Mouse (Mus musculus) midbrain, postnatal 0 days (tissue): ENCODE measurements around the gene Vars2. TPM values are rescaled to one million over a fixed set of nuclear protein-coding genes. Genes with fewer than 3 reads are reported as not detected.

Experiments
- ATAC-seq: fragments of 200-750 bp; cut with Nextera tagmentation; 2 replicates; pipeline ENCODE4 v1.8.0; 2017; ENCODE audit warnings: moderate number of reproducible peaks, mild to moderate bottlenecking, moderate TSS enrichment, moderate library complexity; ENCODE audit not compliant: low FRiP score
- DNase-seq: peaks from one replicate; pipeline ENCODE4 v3.0.0-alpha.2; 2015; ENCODE audit warnings: low spot score
- H3K27ac ChIP-seq: fragments of 300-500 bp; sonication (generic); 2 replicates; pipeline ENCODE4 v1.5.1; 2014; ENCODE audit warnings: low read depth, mild to moderate bottlenecking, low read length, mixed read lengths
- H3K27me3 ChIP-seq: fragments of 300-500 bp; sonication (generic); 2 replicates; pipeline ENCODE4 v1.6.1; 2014; ENCODE audit warnings: low read length, control low read depth, mixed read lengths; ENCODE audit not compliant: insufficient read depth
- H3K36me3 ChIP-seq: fragments of 300-500 bp; sonication (generic); 2 replicates; pipeline ENCODE4 v1.6.1; 2014; ENCODE audit warnings: low read length, control low read depth, mixed read lengths; ENCODE audit not compliant: insufficient read depth
- H3K4me1 ChIP-seq: fragments of 300-500 bp; sonication (generic); 2 replicates; pipeline ENCODE4 v1.6.1; 2014; ENCODE audit warnings: mild to moderate bottlenecking, control low read depth, antibody characterized with exemption, low read length, mixed read lengths; ENCODE audit not compliant: insufficient read depth
- H3K4me2 ChIP-seq: fragments of 300-500 bp; sonication (generic); 2 replicates; pipeline ENCODE4 v1.6.1; 2014; ENCODE audit warnings: low read depth, mild to moderate bottlenecking, low read length, mixed read lengths; ENCODE audit not compliant: poor library complexity, severe bottlenecking
- H3K4me3 ChIP-seq: fragments of 300-500 bp; sonication (generic); 2 replicates; pipeline ENCODE4 v1.5.1; 2014; ENCODE audit warnings: low read depth, mild to moderate bottlenecking, low read length, moderate library complexity
- H3K9ac ChIP-seq: fragments of 300-500 bp; sonication (generic); replicated peaks from 2 replicates; pipeline ENCODE4 v1.6.1; 2014; ENCODE audit warnings: mild to moderate bottlenecking, low read length, moderate library complexity, mixed read lengths; ENCODE audit not compliant: poor library complexity, severe bottlenecking
- H3K9me3 ChIP-seq: fragments of 300-500 bp; sonication (generic); 2 replicates; pipeline ENCODE4 v1.6.1; 2016; ENCODE audit warnings: low read length, control low read depth
- CTCF ChIP-seq: IDR thresholded peaks from 2 replicates; pipeline ENCODE4 v1.5.1; 2016; ENCODE audit warnings: antibody characterized with exemption, mild to moderate bottlenecking
- WGBS: fragments of 180-500 bp; shearing (Covaris S2); extraction: QIAGEN DNeasy Blood & Tissue Kit; methylation state at CpG from one replicate; pipeline ENCODE4 v1.1.7; 2014; 5-methylcytosine and 5-hydroxymethylcytosine counted together
- polyA plus RNA-seq: library from polyadenylated mRNA; unstranded; fragments of >200 nt; fragmentation: Nextera tagmentation; extraction: Ambion mirVana; gene quantifications from 2 replicates; pipeline ENCODE4 v1.2.1, GENCODE M21; 2015
- total RNA-seq: library from RNA; depleted of rRNA; stranded (reverse); fragments of >200 nt; gene quantifications from 2 replicates; pipeline ENCODE4 v1.2.3, GENCODE M21; 2014

The Vars2 gene
- total and polyA plus RNA-seq, 2 experiments from 2014 or later: 15.9 to 49.2 TPM

DNA sequence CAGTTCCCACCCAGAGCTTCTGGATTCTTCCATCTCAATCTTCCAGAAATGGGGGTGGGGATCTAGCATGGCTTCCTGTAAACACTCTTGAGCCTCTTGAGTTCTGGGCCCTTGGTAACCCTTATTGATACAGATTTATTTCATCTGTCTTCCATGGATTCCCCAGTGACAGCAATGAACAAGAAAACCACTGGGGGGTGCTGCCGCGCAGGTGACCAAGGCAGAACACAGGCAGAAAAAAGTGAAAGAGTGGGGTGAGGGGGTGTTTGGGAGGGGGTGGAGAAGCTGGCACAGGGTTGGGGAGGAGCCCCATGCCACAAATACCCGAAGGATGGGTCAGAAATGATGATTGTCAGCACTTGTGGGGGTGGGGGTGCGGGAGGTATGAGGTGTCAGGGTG is 38.4 kb upstream of the Vars2 start:
- ATAC-seq: no peak
- no peaks in the 10 kb centered on the region for H3K27me3 ChIP-seq
- H3K4me2 ChIP-seq: no peak overlapping the region
- 8% methylated on average over 4 of the region's 4 CpGs for WGBS
- H3K27ac ChIP-seq: no peak overlapping the region
- H3K36me3 ChIP-seq: no peaks in the 10 kb centered on the region
- DNase-seq: peak; percentile 42
- TF ChIP-seq CTCF: peak; percentile 71
- peaks cover 15% of the 10 kb centered on the region; the same call in 1 of the 2 replicates for H3K4me1 ChIP-seq
- H3K9me3 ChIP-seq: no peaks in the 10 kb centered on the region
- no peak overlapping the region for H3K4me3 ChIP-seq
- H3K9ac ChIP-seq: no peak overlapping the region

DNA sequence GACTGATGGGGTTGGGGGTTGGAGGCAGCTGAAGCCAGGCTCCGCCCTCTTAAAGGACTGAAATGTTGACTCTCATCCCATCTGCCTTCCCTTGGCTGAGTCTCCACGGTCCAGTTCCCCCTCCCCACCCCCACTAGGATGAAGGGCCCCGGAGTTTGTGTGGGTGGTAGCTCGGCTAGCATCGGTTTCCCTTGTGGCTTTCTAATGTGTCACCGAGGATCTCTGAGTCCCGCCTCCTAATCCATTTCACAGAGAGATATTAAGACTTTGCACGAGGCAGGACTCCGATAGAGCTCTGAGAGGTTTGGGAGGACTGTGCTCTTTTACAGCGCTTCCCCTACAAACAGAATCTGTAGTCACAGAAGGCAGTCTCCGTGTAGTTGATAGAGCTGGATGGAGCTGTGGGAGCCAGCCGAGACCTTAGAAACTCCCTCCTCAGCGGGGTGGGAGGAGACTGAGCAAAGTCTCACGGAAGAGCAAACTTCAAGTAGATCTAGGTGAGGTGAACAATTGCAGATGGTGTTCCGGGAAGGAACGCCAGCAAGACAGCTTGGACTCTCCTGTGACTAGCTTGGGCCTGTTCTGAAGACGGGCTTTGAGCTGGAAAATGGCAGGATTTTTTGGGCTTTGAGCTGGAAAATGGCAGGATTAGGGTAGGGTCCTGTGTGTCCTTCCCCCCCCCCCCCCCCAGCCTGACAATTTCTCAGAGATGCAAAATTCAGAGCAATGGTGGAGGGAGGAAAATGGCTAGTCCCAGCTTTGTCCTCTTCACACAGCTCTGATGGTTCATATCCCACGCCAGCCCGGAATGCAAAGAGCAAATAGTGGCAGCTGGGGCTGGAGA is 37.5 kb upstream of the Vars2 start, which contains the start of gene Ddr1:
Gene Ddr1, minus strand, starts transcription at position 1 of the 844 bp plus-strand sequence.
- Histone ChIP-seq H3K27me3 (no peaks in the 10 kb centered on the region), H3K9me3 (no peaks in the 10 kb centered on the region), H3K4me2 (peak within 1 kb of the TSS; percentile 80), H3K27ac (peak within 1 kb of the TSS; percentile 83), H3K4me3 (peak within 1 kb of the TSS; percentile 40), H3K9ac (peak within 1 kb of the TSS; percentile 65), H3K4me1 (peaks cover 13% of the 10 kb centered on the region; the same call in 1 of the 2 replicates), H3K36me3 (no peaks in the 10 kb centered on the region)
- 6% methylated on average over 19 of the region's 19 CpGs for WGBS
- TF ChIP-seq CTCF: no peak
- ATAC-seq (peak; percentile 61), DNase-seq (peak; percentile 92)

DNA sequence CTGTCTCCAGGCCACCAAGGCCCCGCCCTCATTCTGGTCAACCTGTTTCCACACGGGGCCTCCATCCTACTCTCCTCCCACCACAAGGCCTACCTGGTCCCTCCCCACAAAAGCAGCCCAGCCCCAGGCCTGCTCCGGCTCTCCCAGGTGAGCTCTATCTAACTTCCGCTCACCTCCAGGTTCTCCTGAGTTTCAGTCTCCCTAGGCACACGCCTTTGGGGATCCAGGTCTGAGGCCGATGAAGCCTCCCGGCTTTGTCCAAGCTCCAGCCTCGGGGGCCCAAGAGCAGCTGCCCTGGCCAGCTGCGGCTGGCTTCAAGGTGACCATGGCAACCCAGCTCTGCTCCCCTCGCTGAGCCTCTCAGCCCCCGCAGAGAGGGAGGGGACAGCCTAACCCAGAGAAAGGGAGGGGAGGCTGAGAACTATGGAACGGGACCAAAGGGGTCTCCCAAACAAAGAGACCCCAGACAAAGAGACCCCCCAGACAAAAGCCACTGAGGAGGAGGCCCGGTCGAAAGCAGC is 36.4 kb upstream of the Vars2 start:
- Histone ChIP-seq H3K4me1 (peaks cover 16% of the 10 kb centered on the region; the same call in 1 of the 2 replicates), H3K9ac (peak overlapping the region; percentile 65), H3K4me3 (peak overlapping the region; percentile 40), H3K9me3 (no peaks in the 10 kb centered on the region), H3K36me3 (no peaks in the 10 kb centered on the region), H3K27ac (peak overlapping the region; percentile 83), H3K4me2 (peak overlapping the region; percentile 80), H3K27me3 (no peaks in the 10 kb centered on the region)
- WGBS: 4% methylated on average over 14 of the region's 14 CpGs
- no peak for TF ChIP-seq CTCF
- ATAC-seq (peak; percentile 45), DNase-seq (peak; percentile 93)

DNA sequence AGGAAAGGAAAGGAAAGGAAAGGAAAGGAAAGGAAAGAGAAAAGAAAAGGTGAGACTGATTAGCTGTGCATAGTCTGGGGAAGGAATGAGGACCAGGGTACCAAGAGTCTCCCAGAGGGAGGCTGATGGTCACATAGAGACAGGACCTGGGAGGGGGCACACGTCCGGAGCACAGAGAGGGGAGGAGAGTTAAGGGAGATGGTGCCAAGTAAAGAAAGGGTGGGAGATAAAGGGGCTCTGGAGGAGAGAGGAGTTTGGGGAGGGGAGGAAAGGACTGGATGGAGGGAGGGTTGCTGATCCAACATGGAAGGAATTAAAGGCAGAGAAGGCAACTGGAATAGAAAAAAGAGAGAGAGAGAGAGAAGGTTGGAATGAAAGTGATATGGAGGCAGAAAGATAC is 35.7 kb upstream of the Vars2 start:
- H3K27ac ChIP-seq: peak overlapping the region; percentile 98
- H3K4me3 ChIP-seq: peak overlapping the region; percentile 79
- no peak for ATAC-seq
- WGBS: 2% methylated on average over 2 of the region's 2 CpGs
- TF ChIP-seq CTCF: no peak
- H3K9me3 ChIP-seq: no peaks in the 10 kb centered on the region
- peak; percentile 35 for DNase-seq
- H3K4me2 ChIP-seq: peak overlapping the region; percentile 80
- no peaks in the 10 kb centered on the region for H3K36me3 ChIP-seq
- H3K9ac ChIP-seq: 0 out of 2 replicates have a peak overlapping the region, but pooled peaks have one; percentile 36
- peaks cover 16% of the 10 kb centered on the region; the same call in 1 of the 2 replicates for H3K4me1 ChIP-seq
- H3K27me3 ChIP-seq: no peaks in the 10 kb centered on the region

DNA sequence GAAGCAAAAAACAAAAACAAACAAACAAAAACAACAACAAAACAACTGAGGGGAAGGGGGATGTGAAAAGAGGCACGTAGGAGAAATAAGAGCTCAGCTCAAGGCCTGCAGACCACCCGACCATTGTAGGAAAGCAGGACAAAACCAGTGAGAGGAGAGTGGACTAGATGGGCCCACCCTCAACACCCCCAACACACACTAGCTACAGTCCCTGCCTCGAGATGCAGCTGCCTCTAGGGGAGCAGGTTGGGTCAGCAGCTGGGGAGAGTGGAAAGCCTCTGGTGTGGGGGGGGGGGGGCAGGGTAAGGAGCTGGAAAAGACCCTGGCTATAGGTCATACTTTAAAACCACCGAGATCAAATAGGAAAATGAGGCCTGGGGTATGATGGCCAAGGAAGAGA is 35.2 kb upstream of the Vars2 start:
- Histone ChIP-seq H3K9me3 (no peaks in the 10 kb centered on the region), H3K36me3 (no peaks in the 10 kb centered on the region), H3K27ac (peak overlapping the region; percentile 98), H3K9ac (peak overlapping the region; percentile 91), H3K4me3 (peak overlapping the region; percentile 79), H3K4me1 (peaks cover 18% of the 10 kb centered on the region; the same call in 1 of the 2 replicates), H3K4me2 (peak overlapping the region; percentile 80), H3K27me3 (no peaks in the 10 kb centered on the region)
- ATAC-seq: no peak
- 7% methylated on average over 4 of the region's 4 CpGs for WGBS
- no peak for TF ChIP-seq CTCF
- DNase-seq: peak; percentile 21

DNA sequence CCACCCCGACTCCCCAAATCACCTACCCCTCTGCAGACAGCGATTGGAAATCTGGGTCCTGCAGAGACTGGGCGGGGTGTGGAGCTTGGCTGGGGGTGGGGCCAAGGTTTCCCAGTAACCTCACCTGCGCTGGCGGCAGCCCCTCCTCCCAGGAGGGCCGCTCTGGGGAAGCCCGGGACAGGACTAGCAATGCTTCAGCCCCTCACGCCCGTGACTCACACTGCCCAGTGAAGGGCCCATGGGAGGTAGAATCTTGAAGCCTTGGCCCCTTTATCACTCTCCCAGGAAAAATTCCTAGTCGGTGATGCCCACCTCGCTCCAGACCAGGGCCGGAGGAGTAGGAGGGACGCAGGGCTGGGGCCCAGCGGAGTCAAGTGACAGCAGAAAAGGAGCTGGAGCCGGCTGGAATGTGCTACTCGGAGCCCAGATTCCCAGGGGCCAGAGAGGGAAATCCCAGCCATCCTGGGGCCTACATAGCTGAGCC is 34.6 kb upstream of the Vars2 start:
- H3K27me3 ChIP-seq: no peaks in the 10 kb centered on the region
- ATAC-seq (no peak), DNase-seq (peak; percentile 47)
- peak overlapping the region; percentile 79 for H3K4me3 ChIP-seq
- H3K27ac ChIP-seq: peak overlapping the region; percentile 98
- no peaks in the 10 kb centered on the region for H3K36me3 ChIP-seq
- H3K4me2 ChIP-seq: peak overlapping the region; percentile 80
- no peak for TF ChIP-seq CTCF
- no peaks in the 10 kb centered on the region for H3K9me3 ChIP-seq
- WGBS: 1% methylated on average over 15 of the region's 16 CpGs
- peak overlapping the region; percentile 91 for H3K9ac ChIP-seq
- peaks cover 23% of the 10 kb centered on the region; the same call in 1 of the 2 replicates for H3K4me1 ChIP-seq
